Mouse (Mus musculus) subcutaneous adipose tissue, adult 2 months (tissue): Measurements from ENCODE around the gene Uprt. TPM values are rescaled to one million over a fixed set of nuclear protein-coding genes. Genes with fewer than 3 reads are reported as not detected.

Experiments used
- polyA plus RNA-seq: library from polyadenylated mRNA; depleted of rRNA; stranded (reverse); fragments of >200 nt; gene quantifications from 2 replicates; pipeline ENCODE4 v1.2.3, GENCODE M21; 2012; ENCODE audit warnings: low replicate concordance; rRNA removed

Gene Uprt
- polyA plus RNA-seq, result 3.4 and 6.1 TPM in 2 replicates

DNA sequence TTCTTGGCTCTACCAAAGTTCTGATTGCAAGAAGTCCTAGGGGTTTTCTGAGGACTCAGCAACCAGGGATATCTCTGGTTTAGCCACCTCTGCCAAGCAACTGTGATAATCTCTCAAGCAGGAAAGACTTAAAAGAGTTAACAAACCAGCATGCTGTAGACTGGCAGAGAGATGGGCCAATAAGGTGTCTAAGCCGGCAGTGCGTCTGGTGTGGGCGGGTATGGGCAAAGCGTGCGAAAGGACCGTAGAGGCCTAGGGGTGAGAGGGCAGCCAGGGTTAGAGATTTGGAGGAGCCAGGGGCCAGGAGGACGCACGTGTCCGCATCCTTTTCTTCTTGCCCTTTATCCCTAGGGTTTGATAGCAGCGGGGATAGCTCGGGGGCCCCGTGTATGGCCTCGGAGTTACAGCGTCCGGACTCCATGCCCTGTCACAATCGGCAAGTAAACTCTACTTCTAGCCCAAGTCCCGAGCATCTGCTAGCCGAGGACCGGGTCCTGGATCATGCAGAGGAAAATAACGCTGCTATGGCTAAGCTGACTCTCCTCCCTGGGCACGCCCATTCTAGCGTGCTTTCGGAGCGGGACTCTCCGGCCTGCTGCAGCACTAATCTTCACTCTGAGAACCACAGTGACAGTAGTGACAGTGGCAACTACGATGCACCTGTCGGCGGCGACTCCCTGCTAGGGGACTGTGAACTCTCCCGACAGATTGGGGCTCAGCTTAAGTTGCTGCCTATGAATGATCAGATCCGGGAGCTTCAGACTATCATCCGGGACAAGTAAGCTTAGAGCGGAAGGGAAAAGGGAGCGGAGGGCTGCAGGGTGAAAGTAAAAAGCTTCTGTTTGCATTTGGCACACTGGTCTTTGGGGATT lies at the start of gene Uprt:
Uprt (plus strand) TSS at position 247 of the 872 bp plus-strand sequence.

Other genes starting within 250 kb of the Uprt start
- gene Abcb7, start 69.0 kb upstream of the Uprt start, polyA plus RNA-seq, result 1.5 and 3.1 TPM in 2 replicates
- gene Zdhhc15, start 188.2 kb downstream of the Uprt start, polyA plus RNA-seq, result 0.46 and 2.2 TPM in 2 replicates